Mouse (Mus musculus) intestine, postnatal 0 days (tissue): ENCODE measurements around the gene Cfap161. TPM values are rescaled to one million over a fixed set of nuclear protein-coding genes. Genes with fewer than 3 reads are reported as not detected.

ENCODE experiments used
- ATAC-seq: fragments of 200-750 bp; cut with Nextera tagmentation; 2 replicates; pipeline ENCODE4 v1.8.0; 2017; ENCODE audit warnings: mild to moderate bottlenecking, moderate TSS enrichment, moderate library complexity
- H3K27ac ChIP-seq: fragments of 300-500 bp; sonication (generic); 2 replicates; pipeline ENCODE4 v1.5.1; 2014; ENCODE audit warnings: mild to moderate bottlenecking, low read depth, low read length, moderate library complexity
- H3K27me3 ChIP-seq: fragments of 300-500 bp; sonication (generic); replicated peaks from 2 replicates; pipeline ENCODE4 v1.6.1; 2014; ENCODE audit warnings: low read length, mixed read lengths; ENCODE audit not compliant: control insufficient read depth, insufficient read depth
- H3K36me3 ChIP-seq: fragments of 300-500 bp; sonication (generic); 2 replicates; pipeline ENCODE4 v1.6.1; 2014; ENCODE audit warnings: mild to moderate bottlenecking, moderate library complexity; ENCODE audit not compliant: control insufficient read depth, insufficient read depth
- H3K4me1 ChIP-seq: fragments of 300-500 bp; sonication (generic); replicated peaks from 2 replicates; pipeline ENCODE4 v1.6.1; 2014; ENCODE audit warnings: antibody characterized with exemption, low read length, mixed read lengths; ENCODE audit not compliant: control insufficient read depth, insufficient read depth
- H3K4me2 ChIP-seq: fragments of 300-500 bp; sonication (generic); replicated peaks from 2 replicates; pipeline ENCODE4 v1.6.1; 2014; ENCODE audit warnings: low read depth, mild to moderate bottlenecking, moderate library complexity
- H3K4me3 ChIP-seq: fragments of 300-500 bp; sonication (generic); 2 replicates; pipeline ENCODE4 v1.5.1; 2014; ENCODE audit warnings: low read depth, low read length
- H3K9ac ChIP-seq: fragments of 300-500 bp; sonication (generic); 2 replicates; pipeline ENCODE4 v1.6.1; 2014; ENCODE audit warnings: mild to moderate bottlenecking, low read depth, low read length
- H3K9me3 ChIP-seq: fragments of 300-500 bp; sonication (generic); 2 replicates; pipeline ENCODE4 v1.6.1; 2016; ENCODE audit warnings: mixed run types; ENCODE audit not compliant: control insufficient read depth
- CTCF ChIP-seq: sonication (generic); IDR thresholded peaks from 2 replicates; pipeline ENCODE4 v1.5.1; 2016; ENCODE audit warnings: low read depth, mild to moderate bottlenecking, control low read depth, antibody characterized with exemption, moderate library complexity
- WGBS: fragments of 180-500 bp; shearing (Covaris S2); extraction: QIAGEN DNeasy Blood & Tissue Kit; methylation state at CpG from one replicate; pipeline ENCODE4 v1.1.7; 2014; 5-methylcytosine and 5-hydroxymethylcytosine counted together
- polyA plus RNA-seq: library from polyadenylated mRNA; unstranded; fragments of >200 nt; fragmentation: Nextera tagmentation; extraction: Ambion mirVana; gene quantifications from 2 replicates; pipeline ENCODE4 v1.2.1, GENCODE M21; 2015

The Cfap161 gene
- polyA plus RNA-seq, 1 experiment from 2014 or later: not detected

DNA sequence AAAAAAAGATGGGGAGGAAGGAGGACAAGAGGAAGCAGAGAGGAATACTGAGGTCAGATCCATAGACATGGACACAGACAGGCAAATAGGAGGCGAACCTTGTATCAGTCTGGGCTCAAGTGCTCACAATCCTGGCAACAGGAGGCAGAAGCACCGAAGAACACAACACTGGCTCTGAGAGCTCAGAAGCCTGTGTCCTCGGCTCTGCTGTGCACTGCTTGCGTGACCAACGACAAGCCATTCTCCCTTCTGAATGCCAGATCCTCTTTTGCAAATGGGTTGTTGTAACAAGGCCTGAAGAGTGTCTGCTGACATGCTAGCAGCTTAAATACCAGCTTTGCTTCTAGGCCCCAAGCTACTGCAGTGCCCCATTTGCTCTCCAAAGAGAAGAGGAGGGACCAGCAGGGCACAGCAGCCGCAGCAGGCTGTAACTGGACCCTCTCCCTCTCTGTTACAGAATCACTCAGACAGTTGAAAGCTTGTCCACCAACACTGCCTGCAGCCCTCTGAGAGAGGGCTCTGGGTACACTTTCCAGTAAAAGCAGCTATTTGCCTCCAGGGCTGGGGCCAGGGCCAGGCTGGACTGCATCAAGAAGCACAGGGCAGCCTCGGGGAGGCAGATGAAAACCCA is 54.9 kb downstream of the Cfap161 start:
- Histone ChIP-seq H3K9me3 (no peaks in the 10 kb centered on the region), H3K36me3 (no peaks in the 10 kb centered on the region), H3K27ac (no peak overlapping the region), H3K4me1 (no peaks in the 10 kb centered on the region), H3K27me3 (no peaks in the 10 kb centered on the region), H3K4me2 (no peak overlapping the region), H3K9ac (no peak overlapping the region), H3K4me3 (no peak overlapping the region)
- 73% methylated on average over 7 of the region's 7 CpGs for WGBS
- no peak for TF ChIP-seq CTCF
- ATAC-seq: no peak

DNA sequence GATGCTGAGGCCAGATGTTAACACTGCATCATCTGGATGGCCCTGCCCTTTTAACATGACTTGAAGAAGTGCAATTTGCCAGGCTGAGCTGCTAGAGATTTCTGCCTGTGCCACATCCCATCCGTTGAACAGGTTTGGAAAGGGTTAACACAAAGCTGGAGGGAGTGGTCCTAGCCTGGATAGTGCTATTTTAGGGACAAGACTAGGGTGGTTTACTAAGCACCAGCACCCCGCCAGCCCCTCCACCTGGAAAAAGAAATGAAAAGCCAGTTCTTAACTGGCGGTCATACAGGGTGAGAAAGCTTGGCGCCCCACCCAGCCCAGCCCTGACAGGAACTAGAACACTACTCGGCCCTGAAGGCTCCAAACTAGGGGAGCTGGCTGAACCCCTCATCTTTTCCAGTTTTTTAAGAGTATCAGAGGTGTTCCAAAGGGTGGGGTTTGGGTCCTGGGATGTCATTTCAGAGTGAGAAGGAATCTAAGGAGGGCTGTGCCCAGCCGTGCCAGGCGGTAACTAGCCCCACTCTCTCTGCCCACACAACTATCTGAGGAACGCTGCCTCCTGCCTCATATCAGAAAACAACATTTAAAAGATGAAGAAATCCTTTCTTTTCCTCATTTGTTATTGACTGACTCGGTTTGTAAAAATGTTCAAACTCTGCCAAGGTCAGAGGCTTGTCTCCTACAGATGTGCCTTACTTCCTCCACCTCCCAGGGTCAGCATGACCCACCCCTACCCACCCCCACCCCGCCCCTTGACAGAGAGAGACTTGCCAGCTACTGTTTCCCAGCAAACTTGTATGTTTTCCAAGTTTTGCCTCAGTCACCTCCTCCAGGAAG is 55.8 kb downstream of the Cfap161 start:
- Histone ChIP-seq H3K27me3 (no peaks in the 10 kb centered on the region), H3K4me2 (no peak overlapping the region), H3K4me1 (no peaks in the 10 kb centered on the region), H3K4me3 (no peak overlapping the region), H3K27ac (no peak overlapping the region), H3K36me3 (no peaks in the 10 kb centered on the region), H3K9ac (no peak overlapping the region), H3K9me3 (no peaks in the 10 kb centered on the region)
- WGBS: 65% methylated on average over 10 of the region's 10 CpGs
- TF ChIP-seq CTCF: no peak
- ATAC-seq: no peak

DNA sequence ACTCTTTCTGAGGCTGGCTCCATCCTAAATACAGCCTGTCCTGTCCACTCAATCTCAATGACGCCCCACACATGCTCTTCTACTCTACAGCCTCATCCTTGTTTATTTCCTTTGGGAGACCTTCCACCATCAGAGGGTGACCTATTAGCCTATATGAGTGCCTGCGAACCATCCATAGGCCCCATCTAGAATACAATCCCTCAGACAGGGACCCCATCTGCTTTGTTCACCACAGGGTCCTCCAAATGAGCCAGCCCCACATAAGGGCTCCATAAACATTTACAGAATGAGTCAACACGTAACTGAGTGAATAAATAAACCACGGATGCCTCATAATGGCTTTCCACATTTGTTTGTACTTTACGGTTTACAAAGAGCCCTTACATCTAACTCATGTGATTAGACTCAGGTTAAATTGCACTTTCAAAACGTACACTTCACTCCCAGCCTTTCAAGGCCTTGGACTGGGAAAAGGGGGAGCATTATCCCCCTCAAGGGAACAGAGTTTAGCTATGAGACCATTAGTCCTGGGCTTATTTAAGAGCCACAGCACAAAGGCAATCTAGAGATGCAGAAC is 56.7 kb downstream of the Cfap161 start:
- Histone ChIP-seq H3K9me3 (no peaks in the 10 kb centered on the region), H3K4me2 (no peak overlapping the region), H3K27ac (no peak overlapping the region), H3K4me3 (no peak overlapping the region), H3K36me3 (no peaks in the 10 kb centered on the region), H3K27me3 (no peaks in the 10 kb centered on the region), H3K9ac (no peak overlapping the region), H3K4me1 (no peaks in the 10 kb centered on the region)
- no peak for TF ChIP-seq CTCF
- ATAC-seq: no peak
- WGBS: 40% methylated on average over 6 of the region's 6 CpGs

DNA sequence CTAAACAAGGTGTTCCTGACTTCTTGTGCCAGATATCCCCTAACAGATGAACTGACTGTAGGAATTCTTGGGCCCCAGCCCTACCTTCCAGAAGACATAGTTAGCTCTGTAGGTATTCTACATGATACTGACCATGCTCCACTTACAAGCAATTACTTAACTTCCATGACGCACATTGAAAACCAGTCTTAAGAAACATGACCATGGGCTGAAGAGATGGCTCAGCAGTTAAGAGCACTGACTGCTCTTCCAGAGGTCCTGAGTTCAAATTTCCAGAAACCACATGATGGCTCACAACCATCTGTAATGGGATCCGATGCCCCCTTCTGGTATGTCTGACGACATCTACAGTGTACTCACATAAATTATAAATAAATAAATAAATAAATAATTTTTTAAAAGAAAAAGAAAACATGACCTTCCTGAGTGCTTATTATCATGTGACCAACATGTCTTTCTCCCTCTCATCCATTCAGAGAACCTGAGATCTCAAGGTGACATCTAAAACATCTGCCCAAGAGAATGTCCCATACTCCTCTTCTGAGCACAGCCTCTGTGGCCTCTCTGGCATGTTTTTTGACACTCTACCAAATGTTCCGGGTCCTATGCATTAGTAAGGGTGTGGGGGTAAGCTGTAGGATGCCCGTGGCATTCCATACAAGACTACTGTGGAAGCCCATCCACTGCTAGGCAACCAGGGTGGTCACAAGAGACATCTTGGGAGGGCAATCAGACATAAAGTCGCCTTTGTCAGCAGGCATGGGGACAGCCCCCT is 58.2 kb downstream of the Cfap161 start:
- H3K27me3 ChIP-seq: no peaks in the 10 kb centered on the region

DNA sequence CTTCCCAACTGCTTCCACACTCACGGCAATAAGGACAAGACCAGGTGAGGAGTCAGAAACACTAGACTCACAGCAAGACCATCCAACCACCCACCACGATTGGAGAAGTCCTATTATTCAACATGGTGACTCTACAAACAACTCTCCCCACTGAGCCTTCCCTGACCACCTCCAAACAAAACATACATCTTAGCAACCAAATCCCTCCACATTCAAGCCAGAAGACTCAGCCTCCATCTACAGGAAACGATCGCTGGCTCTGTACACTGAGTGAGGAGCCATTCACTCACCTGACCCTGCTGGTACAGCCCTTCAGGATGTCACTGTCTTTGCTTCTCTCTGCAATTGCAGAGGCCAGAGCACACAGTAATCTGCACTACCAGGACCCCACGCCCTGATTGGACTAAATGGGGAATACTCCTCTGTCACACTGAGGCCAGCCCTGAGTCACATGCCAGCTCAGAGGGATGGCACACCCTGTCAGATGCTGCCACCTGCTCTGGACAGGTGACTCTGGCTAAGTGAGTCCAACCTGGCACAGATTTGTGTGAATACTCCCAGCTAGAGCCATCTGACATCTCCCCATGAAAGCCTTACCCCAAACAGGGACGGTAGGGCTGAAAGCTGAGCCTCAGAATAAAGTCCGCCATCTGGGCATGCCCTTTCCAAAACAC is 59.4 kb downstream of the Cfap161 start:
- H3K9ac ChIP-seq: no peak overlapping the region
- H3K4me3 ChIP-seq: no peak overlapping the region
- no peaks in the 10 kb centered on the region for H3K27me3 ChIP-seq
- no peak for TF ChIP-seq CTCF
- no peaks in the 10 kb centered on the region for H3K4me1 ChIP-seq
- no peaks in the 10 kb centered on the region for H3K9me3 ChIP-seq
- WGBS: 85% methylated on average over 7 of the region's 7 CpGs
- no peaks in the 10 kb centered on the region for H3K36me3 ChIP-seq
- no peak overlapping the region for H3K27ac ChIP-seq
- H3K4me2 ChIP-seq: no peak overlapping the region
- no peak for ATAC-seq

More for the DNA sequence above, 58.2 kb downstream of the Cfap161 start:
- WGBS: 87% methylated on average over 6 of the region's 6 CpGs
- Histone ChIP-seq H3K4me2 (no peak overlapping the region), H3K27ac (no peak overlapping the region), H3K4me3 (no peak overlapping the region), H3K36me3 (no peaks in the 10 kb centered on the region), H3K9ac (no peak overlapping the region), H3K9me3 (no peaks in the 10 kb centered on the region), H3K4me1 (no peaks in the 10 kb centered on the region)
- ATAC-seq: no peak
- no peak for TF ChIP-seq CTCF
